9 mouse cellular contexts compared by ENCODE assay signal in the genomic region with DNA sequence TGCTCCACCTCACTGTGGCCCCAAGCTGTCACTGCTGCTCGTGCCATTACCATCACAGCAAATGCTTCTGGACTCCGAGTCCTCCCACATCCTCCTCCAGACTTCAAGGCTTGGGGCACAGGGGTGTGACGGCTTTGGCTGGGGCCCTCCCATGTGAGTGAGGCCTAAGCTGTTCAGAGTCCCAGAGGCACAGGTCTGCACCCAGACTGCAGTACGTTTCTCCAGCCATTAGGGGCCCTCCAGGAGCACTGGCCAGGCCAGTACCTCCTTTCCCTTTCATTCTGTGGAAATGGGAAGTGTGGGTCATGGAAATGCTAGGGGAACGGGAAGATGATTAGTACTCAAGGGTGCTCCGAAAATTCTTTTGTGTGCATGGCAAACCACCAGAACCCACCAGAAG. TPM values are rescaled to one million over a fixed set of nuclear protein-coding genes. Genes with fewer than 3 reads are reported as not detected.
DNase-seq lines count a peak whose midpoint lies in the region; ATAC-seq lines count a peak whose summit lies in the region.
"Had no signal": no experiment of that assay in that cellular context is flagged by ENCODE, and none has a peak within 500 bp of the region (broad histone marks: within the 10 kb centered on the region; RNA-seq: fewer than 3 reads in every experiment).

No protein-coding gene starts in this region.

- no peak overlapping the region for H3K4me3 ChIP-seq in heart, embryonic 11.5 days (ENCODE audit: low read depth, low read length)
- no peak overlapping the region for H3K4me3 ChIP-seq in forebrain, embryonic 15.5 days
- H3K4me3 ChIP-seq in midbrain, embryonic 16.5 days (ENCODE audit: low read depth, low read length): no peak overlapping the region
- H3K4me3 ChIP-seq: neural tube, embryonic 13.5 days had no signal

- no peaks in the 10 kb centered on the region for H3K9me3 ChIP-seq in heart, embryonic 11.5 days (replicated peaks; ENCODE audit: control insufficient read depth, low read length)
- H3K9me3 ChIP-seq in forebrain, embryonic 15.5 days: no peaks in the 10 kb centered on the region
- no peaks in the 10 kb centered on the region for H3K9me3 ChIP-seq in midbrain, embryonic 16.5 days (replicated peaks; ENCODE audit: control insufficient read depth, low read length, poor library complexity, severe bottlenecking)
- H3K9me3 ChIP-seq: neural tube, embryonic 13.5 days had no signal

- no peak overlapping the region for H3K9ac ChIP-seq in heart, embryonic 11.5 days (ENCODE audit: low read depth, low read length)
- no peak overlapping the region for H3K9ac ChIP-seq in forebrain, embryonic 15.5 days (replicated peaks)
- no peak overlapping the region for H3K9ac ChIP-seq in midbrain, embryonic 16.5 days (ENCODE audit: low read depth, low read length)
- H3K9ac ChIP-seq: neural tube, embryonic 13.5 days had no signal

- no peak overlapping the region for H3K4me2 ChIP-seq in heart, embryonic 11.5 days
- H3K4me2 ChIP-seq in forebrain, embryonic 15.5 days (replicated peaks): no peak overlapping the region
- no peak overlapping the region for H3K4me2 ChIP-seq in midbrain, embryonic 16.5 days (ENCODE audit: low read length)
- H3K4me2 ChIP-seq: neural tube, embryonic 13.5 days had no signal

- H3K36me3 ChIP-seq in heart, embryonic 11.5 days (ENCODE audit: control insufficient read depth, insufficient read depth, low read length): peaks cover 2% of the 10 kb centered on the region; the same call in 1 of the 2 replicates
- H3K36me3 ChIP-seq in forebrain, embryonic 15.5 days: peaks cover 28% of the 10 kb centered on the region
- 0 out of 2 replicates have a peak, but pooled peaks cover 8% of the 10 kb centered on the region for H3K36me3 ChIP-seq in midbrain, embryonic 16.5 days (ENCODE audit: control insufficient read depth, insufficient read depth, low read length)

- WGBS in heart, embryonic 11.5 days (ENCODE audit: insufficient replicate concordance): 34% methylated on average over 6 of the region's 6 CpGs
- WGBS in forebrain, embryonic 15.5 days: 31% methylated on average over 6 of the region's 6 CpGs
- 29% methylated on average over 6 of the region's 6 CpGs for WGBS in midbrain, embryonic 16.5 days

- ATAC-seq in heart, embryonic 11.5 days (replicated peaks; ENCODE audit: insufficient number of reproducible peaks, low FRiP score, low TSS enrichment): no peak
- peak; percentile 58; the same call in 1 of the 2 replicates for ATAC-seq in forebrain, embryonic 15.5 days (replicated peaks)
- peak; percentile 30; the same call in 1 of the 2 replicates for ATAC-seq in midbrain, embryonic 16.5 days

- H3K4me1 ChIP-seq in heart, embryonic 11.5 days (ENCODE audit: control insufficient read depth, insufficient read depth, low read length): peaks cover 7% of the 10 kb centered on the region
- peaks cover 28% of the 10 kb centered on the region for H3K4me1 ChIP-seq in forebrain, embryonic 15.5 days
- H3K4me1 ChIP-seq in midbrain, embryonic 16.5 days (ENCODE audit: control insufficient read depth, insufficient read depth, low read length): peaks cover 3% of the 10 kb centered on the region; the same call in 1 of the 2 replicates

- peaks cover 5% of the 10 kb centered on the region; the same call in 1 of the 2 replicates for H3K27me3 ChIP-seq in heart, embryonic 11.5 days (ENCODE audit: control insufficient read depth, insufficient read depth, low read length)
- H3K27me3 ChIP-seq in forebrain, embryonic 15.5 days: peaks cover 3% of the 10 kb centered on the region; the same call in 1 of the 2 replicates
- H3K27me3 ChIP-seq in midbrain, embryonic 16.5 days (ENCODE audit: control insufficient read depth, insufficient read depth, low read depth, low read length): no peaks in the 10 kb centered on the region

- DNase-seq in heart, adult 11 months: peak; percentile 81
- DNase-seq in adrenal gland, postnatal 10 days: peak; percentile 62
- peak; percentile 27 to 62 for DNase-seq in kidney, postnatal 36 days
- DNase-seq in spleen, postnatal 10 days (ENCODE audit: low spot score in 2 of 2): no peak
- no peak for DNase-seq in left cerebral cortex, adult 9 months (ENCODE audit: low spot score in 2 of 2)

- no peak overlapping the region for H3K27ac ChIP-seq in heart, embryonic 11.5 days (ENCODE audit: low read depth, low read length)
- no peak overlapping the region for H3K27ac ChIP-seq in forebrain, embryonic 15.5 days (replicated peaks)
- H3K27ac ChIP-seq in midbrain, embryonic 16.5 days (ENCODE audit: low read length): no peak overlapping the region
- H3K27ac ChIP-seq: neural tube, embryonic 13.5 days had no signal

RNA-seq across cellular contexts. Expression of gene Pja1, which starts 7.1 kb away (rescaled TPM):
- 97.3 and 110 TPM in 2 replicates for polyA plus RNA-seq in heart, embryonic 11.5 days (2014; fragmentation: Nextera tagmentation; extraction: Ambion mirVana)
- 10 to 100 TPM; 76.2 to 88.1 TPM for total RNA-seq in adrenal gland, postnatal 10 days (2021)
- 360 and 385 TPM in 2 replicates for polyA plus RNA-seq in forebrain, embryonic 15.5 days (2015; fragmentation: Nextera tagmentation; extraction: Ambion mirVana)
- 431 and 432 TPM in 2 replicates for polyA plus RNA-seq in midbrain, embryonic 16.5 days (2015; fragmentation: Nextera tagmentation; extraction: Ambion mirVana)

Comparison
In these comparisons a context has a peak if more than half of its experiments do, and no peak if none do; other contexts are left out.
1. DNase-seq: peak in heart, adult 11 months (single experiment), adrenal gland, postnatal 10 days (single experiment) and kidney, postnatal 36 days (2 of 2); none in spleen, postnatal 10 days (0 of 2) and left cerebral cortex, adult 9 months (0 of 2).